Mouse (Mus musculus) kidney, adult 9 months (tissue): ENCODE data around the gene Fmr1.
A peak's percentile ranks its signal among the peaks of the same experiment; 100 is the strongest.
"Not testable (repeated sequence)": the region's sequence is repeated elsewhere in the genome, so short reads cannot be mapped to it uniquely, and the experiment has no call there.

Experiments used
- DNase-seq: peaks from one replicate; pipeline ENCODE4 v3.0.0; 2022

Fmr1 gene

DNA sequence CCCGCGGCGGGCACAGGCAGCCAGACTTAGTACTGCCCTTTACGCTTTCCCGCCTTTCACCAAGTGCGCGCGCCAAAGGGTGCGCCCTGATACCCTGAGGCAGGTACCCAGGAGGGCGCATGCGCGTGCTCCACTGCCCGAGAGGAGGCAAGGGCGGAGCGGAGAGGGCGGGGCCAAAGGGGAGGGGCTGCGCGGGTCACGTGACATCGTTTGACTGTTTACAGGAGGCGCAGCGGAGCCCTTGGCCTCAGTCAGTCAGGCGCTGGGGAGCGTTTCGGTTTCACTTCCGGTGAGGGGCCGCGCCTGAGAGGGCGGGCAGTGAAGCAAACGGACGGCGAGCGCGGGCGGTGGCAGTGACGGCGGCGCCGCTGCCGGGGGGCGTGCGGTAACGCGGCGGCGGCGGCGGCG is at the start of gene Fmr1:
TSS of gene Fmr1 (plus strand) at position 209 of the 408 bp plus-strand sequence.
- peak; percentile 98 for DNase-seq

DNA sequence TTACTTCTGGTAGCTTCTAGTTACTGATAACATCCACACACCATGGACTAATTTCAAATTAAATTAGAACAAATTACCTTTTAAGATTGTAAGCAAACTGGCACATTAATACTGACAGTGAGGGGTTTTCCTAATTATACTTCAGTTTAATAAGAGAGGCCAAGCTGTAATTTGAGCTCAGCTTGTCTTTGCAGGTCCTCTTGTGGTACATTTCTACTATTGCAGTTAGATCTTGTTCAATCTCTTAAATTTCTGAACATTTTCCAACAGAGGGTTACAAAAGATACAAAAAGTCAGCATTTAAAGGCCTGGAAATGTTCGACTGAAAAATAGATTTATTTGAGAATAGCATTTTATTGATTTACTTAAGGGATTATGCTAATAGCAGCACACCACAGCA is 36.7 kb upstream of the Fmr1 start:
- DNase-seq: no peak

- no peak for DNase-seq
Observed at GRCm38 (mm10) chrX:68645154-68645919, 33.0 kb upstream of the Fmr1 start.

DNA sequence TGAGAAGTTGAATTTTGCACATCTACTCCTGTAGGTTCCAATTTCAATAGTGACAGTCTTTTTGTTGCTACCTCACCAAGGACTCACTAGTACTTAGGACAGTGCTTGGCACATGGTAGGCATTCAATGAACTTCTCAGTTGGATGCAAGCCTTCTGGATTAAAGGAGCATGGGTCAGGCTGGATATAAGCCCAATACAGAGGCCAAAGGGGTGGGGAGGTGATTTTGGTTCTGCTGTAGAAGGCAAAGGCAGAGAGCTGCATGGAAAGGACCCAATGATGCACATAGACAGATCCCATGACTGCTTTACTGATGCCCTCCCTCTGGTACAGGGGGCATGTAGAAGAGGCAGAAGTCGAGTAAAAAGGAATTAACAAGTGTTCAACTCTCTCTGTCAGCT is 833 bp upstream of the Fmr1 start:
- DNase-seq: no peak

DNA sequence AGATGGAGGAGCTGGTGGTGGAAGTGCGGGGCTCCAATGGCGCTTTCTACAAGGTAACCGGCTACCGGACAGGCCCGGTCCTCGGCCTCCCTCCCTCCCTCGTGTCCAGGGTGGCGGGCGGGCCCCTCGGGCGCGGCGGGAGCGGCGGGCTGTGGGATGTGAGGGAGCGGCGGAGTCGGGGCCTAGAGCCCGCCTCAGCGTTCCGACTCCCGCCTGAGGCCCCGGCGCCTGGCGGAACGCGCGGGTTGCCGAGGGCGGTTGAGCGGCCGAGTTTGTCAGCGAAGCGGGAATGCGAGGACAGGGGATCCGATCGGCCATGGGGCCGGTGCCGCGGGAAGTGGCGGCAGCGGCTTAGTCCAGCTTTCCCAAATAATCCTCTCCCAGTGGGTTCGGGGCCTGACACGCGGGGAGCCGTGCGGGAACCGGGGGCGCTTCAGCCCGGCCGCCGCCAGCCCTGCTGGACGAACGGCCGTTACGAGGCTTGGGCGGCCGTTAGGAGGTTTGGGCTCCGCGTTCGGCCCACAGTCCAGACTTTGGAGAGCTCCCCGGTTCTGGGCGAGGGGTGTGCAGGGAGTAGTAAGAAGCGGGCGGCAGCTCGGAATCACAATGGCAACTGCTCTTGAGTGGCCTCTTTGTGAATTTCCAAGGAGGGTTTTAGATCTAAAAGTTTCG is 610 bp downstream of the Fmr1 start:
- DNase-seq: peak; percentile 27

DNA sequence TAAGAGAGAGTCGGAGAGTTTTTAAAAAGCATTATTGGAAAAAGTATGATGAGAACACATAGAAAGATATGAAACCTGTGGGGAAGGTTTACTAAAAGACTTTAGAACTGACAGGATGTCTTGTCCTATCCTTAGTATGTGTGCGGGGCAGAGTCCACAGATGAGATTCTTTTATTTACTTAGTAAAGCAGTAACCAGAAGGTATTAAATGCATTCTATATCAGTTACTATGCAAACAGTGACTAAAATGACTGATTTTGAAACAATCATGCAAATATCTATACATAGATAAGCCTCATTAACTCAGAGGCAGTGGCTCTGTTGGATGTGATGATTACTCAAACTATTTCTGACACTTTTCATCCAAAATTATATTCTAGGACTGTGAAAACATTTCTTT is 6.4 kb downstream of the Fmr1 start:
- no peak for DNase-seq

- DNase-seq: not testable (repeated sequence)
Observed at GRCm38 (mm10) chrX:68691936-68692335, 13.6 kb downstream of the Fmr1 start.

DNA sequence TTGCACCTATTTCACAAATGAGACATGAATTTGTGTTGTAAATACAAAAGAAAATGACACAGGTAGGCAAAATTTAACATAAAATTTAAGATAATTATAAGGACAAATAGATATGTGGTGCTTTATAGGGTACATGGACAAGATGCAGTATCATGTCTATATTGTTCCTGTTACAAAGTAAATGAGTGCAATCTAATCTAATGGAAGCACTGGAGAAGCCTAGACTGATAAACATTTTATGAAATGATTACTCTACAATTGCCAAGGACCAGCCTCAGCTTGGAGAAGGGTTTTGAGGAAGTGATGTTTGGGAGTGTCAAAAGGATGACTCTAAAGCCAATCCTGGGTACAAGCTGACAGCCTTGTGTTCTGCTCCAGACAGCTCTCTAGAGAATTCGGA is 58.6 kb downstream of the Fmr1 start:
- DNase-seq: no peak

GRCm38 (mm10) chrX:68740088-68740487 is 61.7 kb downstream of the Fmr1 start:
- DNase-seq: no peak

- DNase-seq: no peak
Observed at GRCm38 (mm10) chrX:68761606-68762005, 83.3 kb downstream of the Fmr1 start, which contains the start of gene Fmr1nb. Fmr1nb (plus strand) TSS chrX:68761839.
